Mouse (Mus musculus): ENCODE results near the gene Chn2. TPM values are rescaled to one million over a fixed set of nuclear protein-coding genes. Genes with fewer than 3 reads are reported as not detected.

Gene Chn2
- polyA plus RNA-seq, 1 experiment: 5.6 TPM

GRCm38 (mm10) chr6:54210971-54211370, 171.6 kb downstream of the Chn2 start:
- Histone ChIP-seq H3K4me3 (ENCODE audit: low read depth, low read length) (no peak overlapping the region), H3K27ac (ENCODE audit: insufficient read depth, low read length) (no peak overlapping the region), H3K27me3 (ENCODE audit: control insufficient read depth, insufficient read depth, low read length, poor library complexity, severe bottlenecking) (no peaks in the 10 kb centered on the region), H3K4me1 (ENCODE audit: control insufficient read depth, insufficient read depth, low read length) (no peaks in the 10 kb centered on the region), H3K9me3 (replicated peaks; ENCODE audit: control insufficient read depth, insufficient read depth, low read length, poor library complexity, severe bottlenecking) (no peaks in the 10 kb centered on the region), H3K36me3 (ENCODE audit: control insufficient read depth, insufficient read depth, low read length, poor library complexity, severe bottlenecking) (no peaks in the 10 kb centered on the region), H3K9ac (ENCODE audit: low read depth, poor library complexity, severe bottlenecking) (no peak overlapping the region)
- TF ChIP-seq CTCF (IDR thresholded peaks at IDR 0.05; ENCODE audit: low read depth, low read length) (no peak), POLR2A (IDR thresholded peaks at IDR 0.05; ENCODE audit: insufficient read depth, low read length) (no peak), EP300 (IDR thresholded peaks at IDR 0.05; ENCODE audit: insufficient read depth, low read depth, low read length) (no peak)

- H3K9me3 ChIP-seq (replicated peaks; ENCODE audit: control insufficient read depth, insufficient read depth, low read length, poor library complexity, severe bottlenecking): no peaks in the 10 kb centered on the region
- TF ChIP-seq POLR2A (IDR thresholded peaks at IDR 0.05; ENCODE audit: insufficient read depth, low read length): no peak
- TF ChIP-seq CTCF (IDR thresholded peaks at IDR 0.05; ENCODE audit: low read depth, low read length): no peak
- no peak for TF ChIP-seq EP300 (IDR thresholded peaks at IDR 0.05; ENCODE audit: insufficient read depth, low read depth, low read length)
- H3K27me3 ChIP-seq (ENCODE audit: control insufficient read depth, insufficient read depth, low read length, poor library complexity, severe bottlenecking): no peaks in the 10 kb centered on the region
- no peak overlapping the region for H3K9ac ChIP-seq (ENCODE audit: low read depth, poor library complexity, severe bottlenecking)
- no peak overlapping the region for H3K27ac ChIP-seq (ENCODE audit: insufficient read depth, low read length)
- H3K4me3 ChIP-seq (ENCODE audit: low read depth, low read length): no peak overlapping the region
- no peaks in the 10 kb centered on the region for H3K4me1 ChIP-seq (ENCODE audit: control insufficient read depth, insufficient read depth, low read length)
- no peaks in the 10 kb centered on the region for H3K36me3 ChIP-seq (ENCODE audit: control insufficient read depth, insufficient read depth, low read length, poor library complexity, severe bottlenecking)
Measured at GRCm38 (mm10) chr6:54211939-54212338, 172.6 kb downstream of the Chn2 start.

- Histone ChIP-seq H3K4me3 (ENCODE audit: low read depth, low read length) (no peak overlapping the region), H3K4me1 (ENCODE audit: control insufficient read depth, insufficient read depth, low read length) (no peaks in the 10 kb centered on the region), H3K9me3 (replicated peaks; ENCODE audit: control insufficient read depth, insufficient read depth, low read length, poor library complexity, severe bottlenecking) (no peaks in the 10 kb centered on the region), H3K36me3 (ENCODE audit: control insufficient read depth, insufficient read depth, low read length, poor library complexity, severe bottlenecking) (no peaks in the 10 kb centered on the region), H3K27me3 (ENCODE audit: control insufficient read depth, insufficient read depth, low read length, poor library complexity, severe bottlenecking) (no peaks in the 10 kb centered on the region), H3K9ac (ENCODE audit: low read depth, poor library complexity, severe bottlenecking) (no peak overlapping the region), H3K27ac (ENCODE audit: insufficient read depth, low read length) (no peak overlapping the region)
- TF ChIP-seq CTCF (IDR thresholded peaks at IDR 0.05; ENCODE audit: low read depth, low read length) (no peak), POLR2A (IDR thresholded peaks at IDR 0.05; ENCODE audit: insufficient read depth, low read length) (no peak), EP300 (IDR thresholded peaks at IDR 0.05; ENCODE audit: insufficient read depth, low read depth, low read length) (no peak)
Measured at GRCm38 (mm10) chr6:54213743-54214142, 174.4 kb downstream of the Chn2 start.

GRCm38 (mm10) chr6:54215636-54216035, 176.3 kb downstream of the Chn2 start:
- H3K27ac ChIP-seq (ENCODE audit: insufficient read depth, low read length): no peak overlapping the region
- H3K4me1 ChIP-seq (ENCODE audit: control insufficient read depth, insufficient read depth, low read length): no peaks in the 10 kb centered on the region
- no peaks in the 10 kb centered on the region for H3K36me3 ChIP-seq (ENCODE audit: control insufficient read depth, insufficient read depth, low read length, poor library complexity, severe bottlenecking)
- no peaks in the 10 kb centered on the region for H3K27me3 ChIP-seq (ENCODE audit: control insufficient read depth, insufficient read depth, low read length, poor library complexity, severe bottlenecking)
- no peak overlapping the region for H3K4me3 ChIP-seq (ENCODE audit: low read depth, low read length)
- H3K9ac ChIP-seq (ENCODE audit: low read depth, poor library complexity, severe bottlenecking): no peak overlapping the region
- no peak for TF ChIP-seq CTCF (IDR thresholded peaks at IDR 0.05; ENCODE audit: low read depth, low read length)
- no peak for TF ChIP-seq POLR2A (IDR thresholded peaks at IDR 0.05; ENCODE audit: insufficient read depth, low read length)
- no peak for TF ChIP-seq EP300 (IDR thresholded peaks at IDR 0.05; ENCODE audit: insufficient read depth, low read depth, low read length)
- H3K9me3 ChIP-seq (replicated peaks; ENCODE audit: control insufficient read depth, insufficient read depth, low read length, poor library complexity, severe bottlenecking): no peaks in the 10 kb centered on the region

- no peaks in the 10 kb centered on the region for H3K27me3 ChIP-seq (ENCODE audit: control insufficient read depth, insufficient read depth, low read length, poor library complexity, severe bottlenecking)
- no peak for TF ChIP-seq EP300 (IDR thresholded peaks at IDR 0.05; ENCODE audit: insufficient read depth, low read depth, low read length)
- no peak for TF ChIP-seq CTCF (IDR thresholded peaks at IDR 0.05; ENCODE audit: low read depth, low read length)
- no peak for TF ChIP-seq POLR2A (IDR thresholded peaks at IDR 0.05; ENCODE audit: insufficient read depth, low read length)
- no peak overlapping the region for H3K27ac ChIP-seq (ENCODE audit: insufficient read depth, low read length)
- H3K9me3 ChIP-seq (replicated peaks; ENCODE audit: control insufficient read depth, insufficient read depth, low read length, poor library complexity, severe bottlenecking): no peaks in the 10 kb centered on the region
- H3K4me3 ChIP-seq (ENCODE audit: low read depth, low read length): no peak overlapping the region
- H3K36me3 ChIP-seq (ENCODE audit: control insufficient read depth, insufficient read depth, low read length, poor library complexity, severe bottlenecking): no peaks in the 10 kb centered on the region
- H3K9ac ChIP-seq (ENCODE audit: low read depth, poor library complexity, severe bottlenecking): no peak overlapping the region
- no peaks in the 10 kb centered on the region for H3K4me1 ChIP-seq (ENCODE audit: control insufficient read depth, insufficient read depth, low read length)
Measured at GRCm38 (mm10) chr6:54216512-54216911, 177.2 kb downstream of the Chn2 start.

- no peaks in the 10 kb centered on the region for H3K36me3 ChIP-seq (ENCODE audit: control insufficient read depth, insufficient read depth, low read length, poor library complexity, severe bottlenecking)
- H3K9ac ChIP-seq (ENCODE audit: low read depth, poor library complexity, severe bottlenecking): no peak overlapping the region
- TF ChIP-seq POLR2A (IDR thresholded peaks at IDR 0.05; ENCODE audit: insufficient read depth, low read length) (no peak), CTCF (IDR thresholded peaks at IDR 0.05; ENCODE audit: low read depth, low read length) (no peak), EP300 (IDR thresholded peaks at IDR 0.05; ENCODE audit: insufficient read depth, low read depth, low read length) (no peak)
- peaks cover 4% of the 10 kb centered on the region for H3K4me1 ChIP-seq (ENCODE audit: control insufficient read depth, insufficient read depth, low read length)
- no peak overlapping the region for H3K4me3 ChIP-seq (ENCODE audit: low read depth, low read length)
- H3K27me3 ChIP-seq (ENCODE audit: control insufficient read depth, insufficient read depth, low read length, poor library complexity, severe bottlenecking): no peaks in the 10 kb centered on the region
- no peak overlapping the region for H3K27ac ChIP-seq (ENCODE audit: insufficient read depth, low read length)
- H3K9me3 ChIP-seq (replicated peaks; ENCODE audit: control insufficient read depth, insufficient read depth, low read length, poor library complexity, severe bottlenecking): no peaks in the 10 kb centered on the region
Measured at GRCm38 (mm10) chr6:54220124-54220523, 180.8 kb downstream of the Chn2 start.
